Mouse (Mus musculus) kidney, embryonic 15.5 days (tissue): ENCODE measurements around the gene Ypel2. TPM values are rescaled to one million over a fixed set of nuclear protein-coding genes. Genes with fewer than 3 reads are reported as not detected.
A peak's percentile ranks its signal among the peaks of the same experiment; 100 is the strongest.

ENCODE experiments used
- ATAC-seq: fragments of 200-750 bp; cut with Nextera tagmentation; replicated peaks from 2 replicates; pipeline ENCODE4 v1.8.0; 2017; ENCODE audit warnings: moderate TSS enrichment; ENCODE audit not compliant: low FRiP score
- H3K27ac ChIP-seq: fragments of 300-500 bp; sonication (generic); 2 replicates; pipeline ENCODE4 v1.5.1; 2015; ENCODE audit warnings: mild to moderate bottlenecking, inconsistent platforms
- H3K27me3 ChIP-seq: fragments of 300-500 bp; sonication (generic); 2 replicates; pipeline ENCODE4 v1.6.1; 2015; ENCODE audit warnings: inconsistent platforms
- H3K36me3 ChIP-seq: fragments of 300-500 bp; sonication (generic); 2 replicates; pipeline ENCODE4 v1.6.1; 2015; ENCODE audit warnings: inconsistent platforms
- H3K4me1 ChIP-seq: fragments of 300-500 bp; sonication (generic); 2 replicates; pipeline ENCODE4 v1.6.1; 2015; ENCODE audit warnings: inconsistent platforms
- H3K4me2 ChIP-seq: fragments of 300-500 bp; sonication (generic); 2 replicates; pipeline ENCODE4 v1.6.1; 2015; ENCODE audit warnings: moderate library complexity, mild to moderate bottlenecking, inconsistent platforms
- H3K4me3 ChIP-seq: fragments of 300-500 bp; sonication (generic); replicated peaks from 2 replicates; pipeline ENCODE4 v1.5.1; 2015; ENCODE audit warnings: mild to moderate bottlenecking, inconsistent platforms
- H3K9ac ChIP-seq: fragments of 300-500 bp; sonication (generic); 2 replicates; pipeline ENCODE4 v1.6.1; 2015; ENCODE audit warnings: mild to moderate bottlenecking, inconsistent platforms
- H3K9me3 ChIP-seq: fragments of 300-500 bp; sonication (generic); replicated peaks from 2 replicates; pipeline ENCODE4 v1.6.1; 2016; ENCODE audit warnings: inconsistent platforms
- WGBS: fragments of 180-500 bp; shearing (Covaris S2); methylation state at CpG from one replicate; pipeline ENCODE4 v1.1.7; 2015; ENCODE audit warnings: mixed read lengths; 5-methylcytosine and 5-hydroxymethylcytosine counted together
- polyA plus RNA-seq: library from polyadenylated mRNA; unstranded; fragments of >200 nt; fragmentation: Nextera tagmentation; extraction: Ambion mirVana; gene quantifications from 2 replicates; pipeline ENCODE4 v1.2.1, GENCODE M21; 2015

Ypel2 gene
- polyA plus RNA-seq, 1 experiment from 2014 or later = 10.4 TPM

DNA sequence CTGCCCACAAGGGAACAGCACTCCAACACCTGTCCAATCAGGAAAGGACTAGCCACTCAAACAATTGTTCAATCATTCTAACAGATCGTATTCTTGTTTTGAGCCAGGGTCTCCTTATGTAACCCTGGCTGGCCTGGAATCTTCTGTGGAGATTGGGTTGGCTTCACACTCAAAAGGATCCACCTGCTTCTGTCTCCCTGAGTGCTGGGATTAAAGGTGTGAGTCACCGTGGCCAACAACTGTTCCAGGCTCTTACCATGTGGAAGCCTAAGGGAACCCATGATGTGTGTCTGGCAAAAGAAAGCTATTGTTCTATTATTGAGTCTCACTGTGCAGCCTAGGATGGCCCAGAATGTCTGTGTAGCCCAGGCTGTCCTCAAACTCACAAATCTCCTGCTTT lies 71.5 kb downstream of the Ypel2 start:
- Histone ChIP-seq H3K27ac (no peak overlapping the region), H3K27me3 (no peaks in the 10 kb centered on the region), H3K4me3 (no peak overlapping the region), H3K36me3 (no peaks in the 10 kb centered on the region), H3K4me2 (no peak overlapping the region), H3K9ac (no peak overlapping the region), H3K4me1 (peaks cover 9% of the 10 kb centered on the region), H3K9me3 (no peaks in the 10 kb centered on the region)
- 84% methylated on average over 2 of the region's 2 CpGs for WGBS
- no peak for ATAC-seq

DNA sequence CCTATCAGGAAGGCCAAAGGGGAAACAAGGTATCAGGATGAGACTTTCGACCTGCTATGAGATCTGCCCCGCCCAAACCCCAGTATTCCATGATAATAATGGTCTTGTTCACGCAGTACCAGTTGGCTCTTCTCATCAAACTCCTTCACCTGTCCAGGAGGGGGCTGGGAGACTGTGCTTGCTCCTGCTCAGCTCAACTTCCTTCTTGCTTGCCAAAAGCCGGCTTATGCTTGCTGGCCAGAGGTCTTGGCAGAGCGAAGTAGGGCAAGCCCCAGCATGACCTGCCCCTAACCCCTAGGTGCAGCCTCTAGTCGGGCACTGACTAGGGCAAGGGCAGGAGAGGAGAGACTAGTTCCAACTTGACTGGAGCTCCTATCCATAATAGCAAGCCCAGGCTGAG lies 72.2 kb downstream of the Ypel2 start:
- no peaks in the 10 kb centered on the region for H3K27me3 ChIP-seq
- no peak overlapping the region for H3K9ac ChIP-seq
- no peak overlapping the region for H3K4me3 ChIP-seq
- ATAC-seq = no peak
- WGBS = 84% methylated on average over 6 of the region's 6 CpGs
- no peak overlapping the region for H3K4me2 ChIP-seq
- H3K27ac ChIP-seq = no peak overlapping the region
- no peaks in the 10 kb centered on the region for H3K36me3 ChIP-seq
- no peaks in the 10 kb centered on the region for H3K9me3 ChIP-seq
- peaks cover 9% of the 10 kb centered on the region for H3K4me1 ChIP-seq

DNA sequence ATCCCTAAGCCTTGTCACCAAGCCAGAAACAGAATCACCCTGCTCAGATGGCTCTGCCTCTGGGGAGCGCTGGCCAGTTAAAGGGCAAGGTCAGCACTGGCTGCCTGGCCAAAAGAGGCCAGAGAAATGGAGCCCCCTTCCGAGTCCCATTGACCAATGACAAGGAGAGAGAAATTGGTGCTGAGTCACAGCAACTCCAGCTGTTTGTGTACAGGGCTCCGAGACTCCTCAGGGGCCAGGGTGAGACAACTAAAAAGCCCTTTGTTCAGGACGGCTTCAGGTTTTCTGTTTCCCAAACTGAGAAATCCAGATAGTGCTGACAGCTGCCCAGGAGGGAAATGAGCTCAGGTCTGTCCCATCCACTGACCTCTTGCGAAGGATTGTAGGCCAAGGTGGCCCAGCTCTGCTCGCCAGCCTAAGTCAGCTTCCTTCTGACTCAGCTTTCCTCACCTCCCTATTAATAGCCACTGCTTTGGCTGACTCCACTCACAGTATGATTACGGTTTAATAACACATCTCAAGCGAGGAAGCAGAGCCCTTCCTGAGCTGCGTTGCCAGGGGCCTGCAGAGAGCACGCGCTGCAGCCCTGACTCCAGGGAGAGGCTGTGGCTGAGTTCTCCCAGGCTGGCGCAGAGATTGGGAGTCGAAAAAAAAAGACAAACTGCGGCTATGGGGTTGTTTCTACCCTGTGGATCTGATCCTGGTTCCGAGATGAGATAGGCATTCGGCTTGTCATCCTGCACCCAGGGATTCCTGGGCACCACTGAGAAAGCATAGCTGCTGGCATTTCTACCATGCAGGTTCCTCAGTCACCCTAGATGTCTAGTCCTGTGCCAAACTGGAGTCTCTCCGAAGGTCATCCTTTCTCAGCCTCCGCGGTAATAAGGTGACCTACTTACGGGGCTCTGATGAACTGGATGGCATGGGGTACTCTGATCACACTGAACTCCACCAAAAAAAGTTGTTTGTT lies 73.1 kb downstream of the Ypel2 start:
- 69% methylated on average over 20 of the region's 20 CpGs for WGBS
- Histone ChIP-seq H3K4me3 (no peak overlapping the region), H3K9ac (no peak overlapping the region), H3K9me3 (no peaks in the 10 kb centered on the region), H3K27ac (peak overlapping the region; percentile 37; the same call in 1 of the 2 replicates), H3K4me2 (no peak overlapping the region), H3K36me3 (no peaks in the 10 kb centered on the region), H3K4me1 (peaks cover 9% of the 10 kb centered on the region), H3K27me3 (no peaks in the 10 kb centered on the region)
- peak; percentile 52; the same call in 1 of the 2 replicates for ATAC-seq

DNA sequence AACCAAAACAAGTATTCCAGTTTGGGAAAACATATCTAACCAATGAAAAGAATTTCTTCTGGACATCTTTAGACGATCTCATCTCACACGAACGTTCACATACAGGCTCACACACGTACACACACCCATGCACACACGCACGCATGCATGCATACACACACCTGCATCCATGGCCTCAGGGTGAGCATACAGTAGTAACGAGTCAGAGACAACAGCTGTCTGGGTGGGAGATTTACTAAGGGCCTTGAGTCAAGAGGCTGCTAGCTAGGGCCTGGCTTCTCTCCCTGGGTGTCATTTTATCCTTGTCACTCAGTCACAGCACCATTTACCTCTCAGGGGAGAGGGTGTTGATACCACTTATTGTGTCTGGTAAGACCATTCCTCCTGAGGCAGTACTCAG lies 74.0 kb downstream of the Ypel2 start:
- WGBS = 87% methylated on average over 7 of the region's 7 CpGs

DNA sequence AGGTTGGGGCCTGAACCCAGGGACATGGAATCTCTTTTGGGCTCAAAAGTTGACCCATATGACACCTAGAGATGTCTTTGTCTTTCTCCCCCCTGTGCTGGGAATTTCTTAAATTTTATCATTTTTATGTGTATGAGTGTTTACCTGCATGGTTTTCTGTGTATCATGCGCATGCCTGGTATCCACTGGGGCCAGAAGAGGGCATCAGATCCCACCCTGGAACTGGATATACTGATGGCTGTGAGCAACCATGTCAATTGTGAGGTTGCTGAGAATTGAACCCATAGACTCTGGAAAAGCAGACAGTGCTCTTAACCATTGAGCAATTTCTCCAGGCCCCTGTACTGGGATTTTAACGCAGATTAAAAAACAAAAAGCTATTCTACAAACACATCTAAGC lies 76.0 kb downstream of the Ypel2 start:
- H3K9ac ChIP-seq = no peak overlapping the region
- no peaks in the 10 kb centered on the region for H3K27me3 ChIP-seq
- no peaks in the 10 kb centered on the region for H3K36me3 ChIP-seq
- H3K4me2 ChIP-seq = no peak overlapping the region
- no peak overlapping the region for H3K4me3 ChIP-seq
- no peaks in the 10 kb centered on the region for H3K9me3 ChIP-seq
- no peak overlapping the region for H3K27ac ChIP-seq
- ATAC-seq = no peak
- H3K4me1 ChIP-seq = peaks cover 15% of the 10 kb centered on the region
- WGBS = 90% methylated on average over 2 of the region's 2 CpGs

More for the DNA sequence above, 74.0 kb downstream of the Ypel2 start:
- Histone ChIP-seq H3K9me3 (no peaks in the 10 kb centered on the region), H3K9ac (no peak overlapping the region), H3K4me2 (no peak overlapping the region), H3K4me3 (no peak overlapping the region), H3K4me1 (peaks cover 9% of the 10 kb centered on the region), H3K36me3 (no peaks in the 10 kb centered on the region), H3K27me3 (no peaks in the 10 kb centered on the region), H3K27ac (no peak overlapping the region)
- ATAC-seq = no peak

DNA sequence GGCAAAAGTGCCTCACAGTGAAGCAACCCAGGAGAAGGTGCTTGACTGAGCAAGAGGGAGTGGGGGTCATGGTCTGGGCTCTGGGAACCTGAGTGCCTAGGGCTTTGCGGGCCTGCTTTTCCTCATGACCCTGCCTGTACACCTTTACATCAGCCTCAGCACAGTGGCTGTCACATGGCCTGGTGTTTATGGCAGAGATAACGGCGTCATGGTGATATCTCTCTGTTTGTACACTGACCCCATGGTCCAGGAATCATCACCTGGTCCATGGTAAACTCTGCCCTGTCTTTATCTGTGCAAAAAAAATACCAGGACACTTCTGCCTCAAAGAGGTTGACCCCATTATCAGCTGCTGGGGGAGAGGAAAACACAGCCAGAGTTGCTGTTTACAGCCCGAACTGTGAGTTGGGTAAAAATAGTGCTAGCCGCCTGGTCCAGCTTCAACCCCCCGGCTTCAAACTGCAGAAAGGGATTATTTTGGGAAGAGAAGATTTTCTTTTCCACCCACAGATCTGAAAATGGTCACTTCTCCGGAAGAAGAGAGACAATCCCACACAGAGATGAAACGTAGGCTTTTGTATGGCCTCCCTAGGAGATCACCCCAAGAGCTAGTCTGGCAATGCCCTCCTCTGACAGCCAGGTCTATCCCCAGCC lies 76.8 kb downstream of the Ypel2 start:
- H3K4me3 ChIP-seq = no peak overlapping the region
- H3K27me3 ChIP-seq = no peaks in the 10 kb centered on the region
- no peak overlapping the region for H3K9ac ChIP-seq
- H3K4me1 ChIP-seq = peaks cover 16% of the 10 kb centered on the region
- no peaks in the 10 kb centered on the region for H3K9me3 ChIP-seq
- 72% methylated on average over 8 of the region's 8 CpGs for WGBS
- no peak for ATAC-seq
- H3K36me3 ChIP-seq = no peaks in the 10 kb centered on the region
- no peak overlapping the region for H3K27ac ChIP-seq
- H3K4me2 ChIP-seq = no peak overlapping the region

DNA sequence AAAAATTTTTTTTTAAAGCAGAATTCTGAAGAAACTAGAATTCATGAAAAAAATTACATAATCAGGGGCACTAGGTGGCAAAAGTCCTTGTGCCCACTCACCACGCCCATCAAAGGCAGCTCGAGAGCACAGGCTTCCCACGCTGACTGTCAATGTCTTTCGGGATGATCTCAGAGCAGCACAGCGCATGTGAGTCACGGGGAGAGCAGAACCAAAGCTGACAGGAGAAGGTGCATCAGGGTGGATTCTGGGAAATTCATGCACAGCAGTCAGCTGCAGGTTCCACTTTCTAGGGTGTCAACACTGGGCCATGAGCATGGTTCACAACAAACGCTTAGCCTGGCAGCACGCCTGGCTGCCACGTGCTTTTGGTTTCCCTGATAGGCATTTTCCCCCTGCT lies 79.2 kb downstream of the Ypel2 start:
- Histone ChIP-seq H3K36me3 (no peaks in the 10 kb centered on the region), H3K9me3 (no peaks in the 10 kb centered on the region), H3K27me3 (no peaks in the 10 kb centered on the region), H3K27ac (no peak overlapping the region), H3K9ac (no peak overlapping the region), H3K4me3 (no peak overlapping the region), H3K4me2 (no peak overlapping the region), H3K4me1 (peaks cover 18% of the 10 kb centered on the region)
- ATAC-seq = no peak
- 80% methylated on average over 9 of the region's 9 CpGs for WGBS

DNA sequence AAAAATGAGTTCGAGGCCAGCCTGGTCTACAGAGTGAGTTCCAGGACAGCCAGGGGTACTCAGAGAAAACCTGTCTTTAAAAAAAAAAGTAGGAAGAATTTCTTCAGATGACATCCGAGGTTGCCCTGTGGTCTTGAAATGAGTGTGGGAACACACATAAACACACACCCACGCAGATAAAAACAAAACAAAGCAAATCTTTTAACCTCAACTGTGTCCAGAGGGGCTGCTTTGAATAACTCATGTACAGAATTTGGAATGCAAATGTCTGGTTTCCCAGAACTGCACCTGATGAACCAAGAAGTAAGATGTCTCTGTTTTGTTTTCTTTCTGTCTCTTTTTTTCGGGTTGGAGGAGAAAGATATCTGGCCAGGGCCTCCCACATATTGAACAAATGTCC lies 83.3 kb downstream of the Ypel2 start:
- H3K9ac ChIP-seq = no peak overlapping the region
- no peaks in the 10 kb centered on the region for H3K36me3 ChIP-seq
- H3K4me2 ChIP-seq = no peak overlapping the region

DNA sequence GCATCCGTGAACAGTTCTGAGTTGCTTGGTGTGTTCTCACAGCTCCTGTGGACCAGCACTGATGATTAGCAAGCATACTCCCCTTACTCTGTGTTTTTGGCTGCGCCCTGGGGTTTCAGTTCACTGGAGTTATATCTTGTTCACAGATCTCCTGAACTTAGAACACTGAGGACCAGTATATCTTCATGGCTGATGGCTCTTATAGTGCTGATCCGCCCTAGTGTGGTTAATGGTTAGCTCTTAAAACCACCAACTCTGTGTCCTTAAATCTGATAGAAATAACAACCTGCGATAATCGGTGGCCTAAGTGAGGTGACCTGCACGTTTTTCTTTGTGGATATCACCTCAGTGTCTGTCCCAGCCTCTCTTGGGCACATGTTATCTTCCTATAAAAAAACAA lies 84.5 kb downstream of the Ypel2 start:
- WGBS = 58% methylated on average over 6 of the region's 6 CpGs
- H3K9ac ChIP-seq = no peak overlapping the region
- no peaks in the 10 kb centered on the region for H3K27me3 ChIP-seq
- no peak overlapping the region for H3K4me3 ChIP-seq
- peak overlapping the region; percentile 68 for H3K27ac ChIP-seq
- peaks cover 35% of the 10 kb centered on the region for H3K4me1 ChIP-seq
- 0 out of 2 replicates have a peak, but pooled peaks have one; percentile 33 for ATAC-seq
- no peaks in the 10 kb centered on the region for H3K9me3 ChIP-seq
- no peaks in the 10 kb centered on the region for H3K36me3 ChIP-seq
- H3K4me2 ChIP-seq = no peak overlapping the region

More for the DNA sequence above, 83.3 kb downstream of the Ypel2 start:
- peaks cover 35% of the 10 kb centered on the region for H3K4me1 ChIP-seq
- 60% methylated on average over 4 of the region's 4 CpGs for WGBS
- H3K27me3 ChIP-seq = no peaks in the 10 kb centered on the region
- no peaks in the 10 kb centered on the region for H3K9me3 ChIP-seq
- H3K4me3 ChIP-seq = no peak overlapping the region
- ATAC-seq = no peak
- no peak overlapping the region for H3K27ac ChIP-seq

DNA sequence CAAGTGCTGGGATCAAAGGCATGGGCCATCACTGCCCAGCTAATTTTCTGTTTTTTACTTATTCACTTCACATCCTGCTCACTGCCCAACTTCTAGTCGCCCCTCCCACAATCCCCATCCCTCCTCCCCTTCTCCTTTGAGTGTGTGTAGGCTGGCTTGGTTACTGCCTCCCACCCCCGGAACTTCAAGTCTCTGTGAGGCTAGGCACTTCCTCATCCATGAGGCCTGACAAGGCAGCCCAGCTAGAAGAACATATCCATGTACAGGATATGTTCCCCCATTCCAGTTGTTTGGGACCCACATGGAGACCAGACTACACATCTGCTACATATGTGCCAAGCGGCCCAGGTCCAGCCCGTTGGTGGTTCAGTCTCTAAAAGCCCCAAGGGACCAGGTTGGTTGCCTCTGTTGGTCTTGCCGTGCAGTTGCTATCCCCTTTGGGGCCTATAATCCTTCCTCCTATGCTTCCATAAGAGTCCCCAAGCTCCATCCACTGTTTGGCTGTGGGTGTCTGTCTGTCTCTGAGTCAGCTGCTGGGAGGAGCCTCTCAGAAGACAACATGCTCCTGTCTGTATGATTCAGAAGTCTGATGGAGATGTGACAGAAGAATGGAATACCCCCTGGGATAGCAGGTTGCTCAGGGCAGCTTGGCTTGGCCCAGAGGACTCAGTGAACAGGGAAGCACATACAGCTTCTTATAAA lies 85.5 kb downstream of the Ypel2 start:
- Histone ChIP-seq H3K36me3 (no peaks in the 10 kb centered on the region), H3K9me3 (no peaks in the 10 kb centered on the region), H3K9ac (no peak overlapping the region), H3K4me3 (no peak overlapping the region), H3K27me3 (no peaks in the 10 kb centered on the region), H3K4me2 (no peak overlapping the region), H3K4me1 (peaks cover 33% of the 10 kb centered on the region), H3K27ac (peak overlapping the region; percentile 68)
- no peak for ATAC-seq
- WGBS = 68% methylated on average over 5 of the region's 5 CpGs

DNA sequence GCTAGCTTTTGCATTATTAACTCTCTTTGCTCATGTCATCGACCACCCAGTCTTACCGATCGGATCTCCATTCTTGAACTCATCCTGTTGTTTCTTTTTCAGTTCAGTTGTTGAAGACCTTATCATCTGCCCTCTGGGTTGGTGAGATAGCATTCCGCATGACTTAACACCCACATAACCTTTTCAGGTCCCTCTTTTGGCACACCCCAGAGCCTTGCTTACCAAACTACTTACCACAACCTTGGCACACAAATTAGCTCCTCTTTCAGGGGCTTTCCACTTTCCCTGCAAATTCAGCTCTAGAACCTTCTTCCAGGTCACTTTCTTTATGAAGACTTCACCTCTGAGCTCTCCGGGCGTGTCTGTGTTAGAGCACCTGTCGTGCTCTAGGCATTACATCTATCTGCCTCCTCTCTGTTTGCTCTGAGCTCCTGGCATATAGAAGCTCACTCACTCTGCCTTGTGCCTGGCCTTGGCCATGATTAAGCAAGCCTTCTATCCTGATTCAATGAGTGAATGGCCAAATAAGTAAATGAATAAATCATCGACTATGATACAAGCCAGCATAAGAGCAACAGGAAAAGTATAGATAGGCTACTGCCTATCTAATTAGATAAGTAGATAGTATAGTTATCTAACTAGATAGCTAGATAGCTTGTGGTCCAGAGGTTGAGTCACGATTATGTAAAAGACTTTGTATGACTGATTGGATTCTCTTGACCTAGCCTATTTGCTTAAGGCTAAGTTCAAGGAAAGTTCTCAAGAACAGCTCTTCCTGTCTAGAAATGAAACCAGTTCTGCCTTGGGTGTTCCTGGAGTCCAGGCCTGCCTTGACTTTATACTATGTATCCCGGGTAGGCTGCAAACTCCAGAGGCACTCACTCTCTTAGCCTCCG lies 86.5 kb downstream of the Ypel2 start:
- Histone ChIP-seq H3K4me1 (peaks cover 29% of the 10 kb centered on the region; the same call in 1 of the 2 replicates), H3K36me3 (no peaks in the 10 kb centered on the region), H3K4me2 (no peak overlapping the region), H3K9ac (no peak overlapping the region), H3K4me3 (no peak overlapping the region), H3K9me3 (no peaks in the 10 kb centered on the region), H3K27ac (no peak overlapping the region), H3K27me3 (no peaks in the 10 kb centered on the region)
- WGBS = 91% methylated on average over 11 of the region's 11 CpGs
- ATAC-seq = no peak
